Mouse (Mus musculus) CD4-positive, CD25-positive, alpha-beta regulatory T cell, adult 4 months (primary cell): ENCODE results near the gene Mmp24. TPM values are rescaled to one million over a fixed set of nuclear protein-coding genes. Genes with fewer than 3 reads are reported as not detected.
"Not testable (repeated sequence)": the region's sequence is repeated elsewhere in the genome, so short reads cannot be mapped to it uniquely, and the experiment has no call there.

Experiments
- ATAC-seq: one replicate; pipeline ENCODE4 v1.8.0; 2017
- polyA plus RNA-seq, 2 experiments: library from polyadenylated mRNA; unstranded; fragments of 100-300 nt; shearing (Covaris generic); gene quantifications; one replicate each; pipeline ENCODE4 v1.2.1; 2017

Gene Mmp24
- polyA plus RNA-seq, 2 experiments from 2014 or later = not detected

DNA sequence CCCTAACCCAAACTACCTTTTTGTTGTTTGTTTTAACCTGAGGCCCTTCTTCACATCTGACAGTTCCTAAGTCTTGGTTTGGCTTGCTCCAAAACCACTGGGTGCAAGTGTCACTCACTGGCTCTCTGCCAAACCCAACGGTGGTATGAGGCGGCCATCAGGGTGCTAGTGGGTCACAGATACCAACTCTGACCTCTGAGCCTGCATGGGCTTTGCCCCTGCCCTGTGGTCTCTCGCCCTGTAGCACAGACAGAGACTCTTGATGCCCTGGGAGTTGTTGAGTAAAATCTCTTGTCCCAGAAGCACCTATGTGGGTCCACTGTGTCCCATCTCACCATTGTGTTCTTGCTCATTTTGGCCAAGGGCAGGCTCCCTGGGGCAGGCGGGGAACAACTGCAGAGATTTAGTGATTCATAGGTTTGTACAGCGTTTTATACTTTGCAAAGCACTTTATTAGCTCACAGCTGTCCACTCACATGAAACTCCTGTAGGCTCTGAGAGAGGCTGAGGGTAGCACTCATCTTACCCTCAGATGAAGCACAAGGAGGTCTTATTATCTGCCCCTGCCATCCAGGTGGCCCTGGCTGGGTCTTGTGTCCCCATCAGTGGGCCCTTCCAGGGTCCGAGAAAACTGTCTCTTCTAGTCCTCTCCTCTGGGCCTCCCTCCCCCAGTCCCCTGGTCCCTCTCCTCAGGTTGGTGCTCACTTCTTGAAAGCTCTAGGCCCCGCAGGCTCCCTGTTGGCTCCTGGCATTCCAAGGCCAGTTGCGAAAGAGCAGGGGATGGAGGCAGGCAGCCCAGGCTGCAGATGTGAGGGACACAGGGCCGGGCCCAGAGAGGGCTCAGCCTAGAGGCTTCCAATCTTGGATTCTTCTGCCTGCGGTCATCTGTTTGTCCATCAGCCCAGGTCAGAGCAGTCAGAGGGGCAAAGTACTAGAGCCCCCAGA lies 42.4 kb downstream of the Mmp24 start:
- no peak for ATAC-seq

DNA sequence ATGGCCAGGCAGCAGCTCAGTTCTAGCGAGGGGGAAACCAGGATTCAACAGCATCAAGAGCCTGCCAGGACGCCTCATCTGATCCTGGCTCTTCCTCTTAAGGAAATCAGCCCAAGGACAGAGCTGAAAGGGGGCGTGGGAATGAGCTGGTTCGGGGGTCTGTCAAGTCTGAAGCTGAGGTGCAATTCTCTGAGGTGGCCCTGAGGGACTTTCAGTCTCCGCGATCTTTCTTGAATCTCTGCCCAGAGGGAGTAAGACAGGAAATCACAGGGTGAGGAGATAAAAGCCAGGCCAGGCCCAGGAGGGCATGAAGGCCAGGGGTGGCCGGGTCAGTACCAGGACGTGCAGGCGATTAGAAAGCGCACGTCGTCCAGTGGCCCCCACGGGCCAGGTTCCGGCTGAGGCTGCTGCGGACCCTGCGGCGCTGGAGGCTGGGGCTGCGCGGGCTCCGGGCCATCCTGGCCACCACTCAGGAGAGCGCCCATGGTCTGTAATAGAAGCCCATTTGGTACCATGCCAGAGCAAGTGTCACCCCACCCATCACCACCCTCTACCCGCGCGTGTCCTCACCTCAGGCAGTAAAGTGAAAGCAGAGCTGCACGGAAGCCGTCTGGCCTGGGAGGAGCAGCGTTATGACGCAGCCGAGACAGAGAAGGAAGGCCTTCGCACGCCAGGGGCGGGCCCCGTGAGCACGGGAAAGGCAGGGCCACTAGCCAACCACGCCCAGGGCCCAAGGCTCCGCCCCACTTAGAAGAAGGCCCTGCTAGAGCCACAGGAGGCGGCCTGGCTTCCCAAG lies 43.7 kb downstream of the Mmp24 start:
- peak; percentile 99 for ATAC-seq

DNA sequence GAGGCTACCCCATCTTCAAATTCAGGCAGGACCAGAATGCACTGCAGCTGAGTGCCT lies 44.1 kb downstream of the Mmp24 start, which contains the start of gene BC029722:
Gene BC029722 (minus strand): TSS at position 35 of the 57 bp plus-strand sequence.
- no peak for ATAC-seq

DNA sequence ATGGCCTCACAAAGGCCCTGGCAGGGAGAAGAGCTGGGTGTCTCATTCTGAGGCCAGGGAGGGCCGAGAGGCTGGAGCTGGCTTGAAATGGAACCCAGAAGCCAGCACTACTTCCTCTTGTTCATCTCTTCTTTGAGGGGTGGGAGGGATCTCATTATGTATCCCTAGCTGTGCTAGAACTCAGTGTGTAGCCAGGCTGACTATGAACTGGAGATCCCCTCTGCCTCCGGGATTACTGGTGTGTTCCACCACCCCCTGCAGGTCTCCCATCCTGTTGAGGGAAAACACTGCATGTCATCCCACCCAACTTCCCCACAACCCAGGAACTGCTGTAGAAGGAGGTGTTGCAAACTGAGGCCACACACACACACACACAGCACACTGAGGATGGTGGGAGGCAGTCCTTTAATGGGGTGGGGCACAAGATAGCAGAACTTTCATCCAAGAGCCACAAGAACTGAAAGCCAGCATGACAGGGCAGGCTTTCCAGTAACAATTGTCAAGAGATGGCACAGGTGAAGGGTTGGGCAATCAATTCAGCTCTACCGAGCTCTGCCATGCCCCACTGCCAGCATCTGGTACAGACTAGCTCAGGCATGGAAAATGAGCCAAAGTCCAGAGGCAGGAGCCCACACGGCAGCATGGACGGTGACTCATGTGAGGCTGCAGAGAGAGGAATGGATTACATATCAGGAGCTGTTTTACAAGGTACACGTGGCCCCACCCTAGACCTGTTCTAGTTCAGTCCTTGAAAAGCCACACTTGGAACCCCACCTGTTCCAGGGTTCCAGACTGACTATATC lies 44.5 kb downstream of the Mmp24 start:
- ATAC-seq = peak; percentile 9

DNA sequence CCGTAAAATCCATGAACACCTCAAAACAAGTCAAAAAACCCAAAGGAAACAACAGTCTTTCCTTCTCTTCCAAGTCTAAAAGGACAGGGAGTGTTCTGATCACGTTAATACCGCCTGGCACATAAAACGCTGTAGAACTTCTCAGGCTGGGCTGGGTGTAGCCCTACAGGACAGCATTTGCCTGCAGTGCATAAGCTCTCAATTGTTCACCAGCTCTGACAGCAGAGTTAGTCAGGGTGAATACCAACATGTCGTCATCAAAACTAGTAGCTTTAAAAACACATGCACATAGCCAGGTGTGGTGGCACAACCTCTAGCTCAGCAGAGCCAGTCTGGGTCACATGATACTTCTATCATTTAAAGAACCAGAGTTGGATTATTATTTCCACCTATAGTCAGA lies 45.6 kb downstream of the Mmp24 start:
- ATAC-seq = no peak

DNA sequence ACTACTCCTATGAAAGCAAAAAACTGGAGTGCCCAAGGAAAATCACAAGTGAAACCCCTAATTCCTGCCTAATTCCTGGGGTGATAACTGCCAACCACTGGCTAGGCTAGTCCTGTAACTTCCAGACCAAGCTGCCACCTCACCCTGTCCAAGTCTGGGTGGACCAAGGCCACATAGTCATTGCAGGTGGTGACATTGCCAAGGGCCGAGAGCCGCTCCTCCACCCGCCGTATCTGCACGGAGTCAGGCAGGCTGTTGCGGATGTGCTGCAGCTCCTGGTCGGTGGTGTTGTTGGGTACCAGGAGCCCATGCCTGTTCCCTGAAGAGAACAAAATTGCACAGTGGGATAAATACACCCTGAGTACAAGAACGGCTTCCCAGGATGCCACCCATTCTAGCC lies 48.6 kb downstream of the Mmp24 start:
- ATAC-seq = no peak

DNA sequence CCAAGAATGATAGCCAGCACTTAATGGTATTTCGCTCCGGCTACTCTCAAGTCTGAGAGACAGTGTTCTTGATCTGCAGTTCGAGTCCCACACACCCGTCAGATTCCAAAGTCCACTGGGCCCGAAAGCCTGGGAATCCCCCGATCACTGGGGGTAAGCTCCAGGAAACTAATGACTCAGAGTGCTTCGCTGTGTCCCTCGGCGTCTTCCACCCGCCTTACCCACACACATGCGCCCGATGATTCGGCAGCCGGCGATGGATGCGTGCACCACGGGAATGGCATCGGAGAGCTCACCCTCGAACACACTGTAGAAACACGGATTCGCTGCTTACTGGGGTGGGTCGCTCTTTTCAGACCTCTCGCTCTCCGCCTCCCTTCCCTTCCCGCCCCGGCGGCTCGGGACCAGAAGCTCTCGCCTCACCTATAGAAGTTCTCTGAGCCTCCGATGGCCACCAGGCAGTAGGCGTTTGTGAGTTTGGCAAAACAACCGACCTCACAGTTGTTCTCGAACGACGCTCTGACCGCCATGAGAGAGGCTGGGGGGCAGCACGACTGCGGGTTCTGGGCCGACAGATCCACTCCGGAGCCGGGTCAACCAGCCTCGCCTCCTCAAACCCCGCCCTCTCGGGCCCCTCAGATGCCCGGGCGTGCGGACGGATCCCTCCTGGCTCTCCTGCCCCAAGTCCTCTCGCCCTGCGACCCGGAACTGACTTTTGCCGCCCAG lies 50.9 kb downstream of the Mmp24 start:
- peak; percentile 29 for ATAC-seq

DNA sequence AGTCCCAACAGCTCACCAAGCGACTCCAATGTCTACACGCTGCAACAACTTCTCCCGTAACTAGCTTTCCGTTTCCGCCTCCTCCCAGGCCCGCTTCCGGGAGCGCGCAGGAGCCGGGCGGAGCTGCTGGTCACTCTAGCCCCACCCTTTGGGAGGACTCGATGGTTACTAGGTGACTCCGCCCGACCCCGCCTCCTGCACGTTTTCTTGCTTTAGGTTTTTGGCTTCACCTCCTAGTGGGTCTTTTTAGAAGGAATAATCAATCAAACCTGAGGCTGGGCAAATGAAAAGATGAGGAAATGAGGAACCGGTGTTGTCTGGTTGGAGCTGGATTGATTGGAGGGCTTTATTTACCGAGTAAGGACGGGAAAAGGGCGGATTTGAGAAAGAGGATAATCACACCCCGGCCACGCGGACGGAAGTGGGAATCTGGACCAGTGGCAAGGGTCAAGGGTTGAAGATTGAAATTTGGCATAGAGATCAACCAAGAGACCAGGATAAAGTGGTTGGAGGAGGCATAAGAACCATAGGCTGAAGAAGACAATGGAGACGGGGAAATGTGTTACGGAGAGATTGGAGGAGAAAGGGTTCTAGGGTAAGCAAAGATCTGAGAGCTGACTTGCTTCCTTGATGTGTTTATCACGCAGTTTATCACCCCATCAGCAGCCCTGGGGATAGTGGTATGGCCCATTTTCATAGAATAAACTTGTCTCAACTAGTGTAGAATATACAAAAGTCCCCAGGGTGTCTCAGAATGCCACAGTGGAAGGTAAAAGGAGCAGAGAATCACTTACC lies 51.7 kb downstream of the Mmp24 start, which contains the start of gene Eif6:
Gene Eif6 (minus strand): TSS at position 296 of the 795 bp plus-strand sequence.
- ATAC-seq = peak; percentile 98

DNA sequence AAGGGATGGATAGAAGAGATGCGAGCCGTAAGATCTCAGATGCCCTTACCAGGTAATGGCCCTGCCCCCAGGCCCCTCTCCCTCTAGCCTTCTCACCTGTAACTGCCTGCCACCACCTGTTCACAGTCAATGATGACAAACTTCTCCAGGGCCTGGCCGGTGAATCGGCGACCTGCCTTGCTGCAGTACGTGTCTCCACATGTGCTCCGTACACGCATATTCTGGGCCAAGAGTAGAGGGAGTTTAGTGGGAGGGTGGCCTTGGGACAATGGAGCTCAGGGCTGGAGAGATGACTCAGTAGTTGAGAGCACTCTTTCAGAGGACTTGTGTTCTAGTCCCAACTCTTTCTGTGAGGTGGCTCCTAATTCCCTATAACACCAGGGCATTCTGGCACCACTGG lies 55.7 kb downstream of the Mmp24 start:
- no peak for ATAC-seq

DNA sequence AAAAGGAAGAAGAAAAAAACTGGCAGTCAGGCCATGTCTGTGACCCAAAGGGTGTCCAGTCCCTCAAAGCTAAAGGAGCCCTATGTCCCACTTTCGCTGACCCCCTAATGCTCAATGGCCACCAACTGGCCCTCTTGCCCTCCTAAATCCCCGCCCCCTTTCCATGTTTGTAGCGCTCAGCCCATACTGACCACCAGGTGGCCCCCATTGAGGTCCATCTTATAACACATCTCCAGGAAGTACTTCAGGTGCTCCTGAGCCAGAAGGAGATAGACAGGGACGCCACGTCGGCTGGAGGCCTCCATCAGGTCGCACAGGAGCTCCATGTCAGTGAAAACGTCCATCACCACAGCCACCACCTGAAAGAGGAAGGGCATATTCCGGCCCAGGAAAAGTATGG lies 56.2 kb downstream of the Mmp24 start:
- ATAC-seq = no peak

DNA sequence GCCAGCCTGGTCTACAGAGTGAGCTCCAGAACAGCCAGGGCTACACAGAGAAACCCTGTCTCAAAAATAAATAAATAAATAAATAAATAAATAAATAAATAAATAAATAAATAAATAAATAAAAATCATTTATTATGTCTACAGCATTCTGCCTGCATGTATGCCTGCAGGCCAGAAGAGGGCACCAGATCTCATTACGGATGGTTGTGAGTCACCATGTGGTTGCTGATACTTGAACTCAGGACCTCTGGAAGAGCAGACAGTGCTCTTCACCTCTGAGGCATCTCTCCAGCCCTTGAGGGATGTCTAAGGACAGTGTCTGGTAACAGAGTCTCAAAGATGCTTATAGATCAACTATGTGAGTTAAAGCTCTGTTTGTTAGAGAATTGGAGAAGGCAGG lies 56.9 kb downstream of the Mmp24 start:
- not testable (repeated sequence) for ATAC-seq

DNA sequence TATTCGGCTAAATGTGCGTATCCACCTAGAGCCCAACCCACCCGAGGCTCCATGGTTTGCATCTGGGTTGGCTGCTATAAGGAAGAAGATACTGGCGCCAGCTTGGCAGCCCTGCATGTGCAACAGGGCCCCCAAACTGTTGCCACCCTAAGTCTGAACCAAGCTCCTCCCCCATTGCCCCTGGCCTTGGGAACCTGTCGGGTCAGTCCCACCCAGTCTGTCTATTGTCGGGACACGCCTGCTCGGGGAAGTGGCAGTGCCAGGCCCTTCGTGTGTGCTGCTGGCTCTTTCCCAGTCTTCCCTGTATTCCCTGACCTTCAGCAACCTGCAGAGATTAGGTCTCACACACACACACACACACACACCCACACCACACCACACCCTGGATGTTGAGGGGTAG lies 59.6 kb downstream of the Mmp24 start, which contains the start of gene Fam83c:
Gene Fam83c (minus strand): TSS at position 123 of the 400 bp plus-strand sequence.
- no peak for ATAC-seq

DNA sequence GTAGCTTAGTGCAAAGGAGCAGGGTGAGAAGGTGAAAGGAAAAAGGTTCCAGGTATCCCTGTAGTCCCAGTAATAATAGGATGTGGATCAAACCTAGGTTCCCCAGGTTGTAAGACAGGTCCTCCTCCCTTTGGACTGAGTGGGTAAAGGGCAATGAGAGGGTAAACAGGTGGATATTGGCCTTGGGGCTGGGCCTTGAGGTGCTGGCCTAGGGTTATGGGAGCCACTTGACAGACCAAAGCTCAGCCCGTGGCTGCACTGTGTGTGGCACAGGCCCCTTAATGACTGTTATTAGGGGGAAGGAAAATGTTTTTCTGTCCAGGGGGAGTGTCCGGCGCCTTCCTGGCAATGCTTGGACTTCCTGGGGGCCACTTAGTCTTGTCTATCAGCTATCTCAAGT lies 62.8 kb downstream of the Mmp24 start:
- ATAC-seq = no peak

DNA sequence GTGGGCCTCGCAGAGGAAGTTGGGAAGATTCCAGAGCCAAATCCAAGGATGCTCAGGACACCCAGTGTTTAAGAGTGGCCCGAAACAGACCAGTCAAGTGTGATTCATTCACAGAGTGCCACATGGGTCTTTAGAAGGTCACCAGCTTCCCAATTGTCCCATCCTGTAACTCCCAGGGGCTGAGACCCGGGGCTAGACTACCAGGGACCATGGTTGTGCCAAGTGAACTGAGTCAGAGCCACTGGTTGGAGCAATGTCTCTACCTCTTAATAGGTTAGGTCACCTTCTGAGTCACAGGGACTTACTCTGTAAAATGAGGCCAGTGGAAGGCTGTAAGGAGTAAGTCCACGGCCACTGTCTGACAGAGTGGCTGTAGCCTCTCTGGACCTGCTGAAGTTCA lies 63.8 kb downstream of the Mmp24 start:
- ATAC-seq = no peak

DNA sequence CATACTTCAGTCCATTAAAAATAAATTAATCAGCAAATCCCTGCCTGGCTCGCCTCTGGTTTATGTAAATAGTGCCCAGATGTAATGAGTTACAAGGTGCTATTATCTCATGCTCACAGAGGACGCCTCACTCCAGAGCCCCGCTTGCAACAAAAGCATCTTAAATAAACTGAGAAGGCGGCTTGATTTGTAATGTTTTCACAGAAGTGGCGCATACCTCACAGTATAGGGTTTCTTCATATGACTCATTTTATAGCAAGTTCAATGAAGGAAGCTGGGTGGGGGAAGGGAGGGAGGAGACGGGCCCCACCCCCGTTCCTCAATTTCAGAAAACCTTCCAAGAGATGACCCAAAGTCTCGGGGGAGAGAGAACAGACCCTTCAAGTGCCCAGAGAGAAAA lies 71.8 kb downstream of the Mmp24 start:
- ATAC-seq = no peak

DNA sequence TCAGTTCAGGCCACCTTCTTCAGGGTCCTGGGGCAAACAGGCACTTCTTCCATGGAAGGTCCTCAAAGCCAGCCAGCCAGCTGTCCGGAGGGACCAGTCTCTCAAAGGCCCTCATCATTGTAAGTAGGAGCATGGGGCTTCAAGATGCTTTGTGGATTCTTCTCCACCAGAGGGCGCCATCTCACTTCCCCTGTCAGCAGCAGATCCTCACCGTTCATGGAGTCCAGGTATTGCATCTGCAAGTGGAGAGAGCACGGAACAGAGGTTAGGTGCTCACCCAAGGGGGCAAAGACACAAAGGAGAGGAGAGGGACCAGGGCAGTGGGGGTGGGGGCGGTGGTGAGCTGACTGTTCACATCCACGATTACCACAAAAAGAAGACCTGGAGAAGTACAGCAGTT lies 73.1 kb downstream of the Mmp24 start:
- ATAC-seq = peak; percentile 37

DNA sequence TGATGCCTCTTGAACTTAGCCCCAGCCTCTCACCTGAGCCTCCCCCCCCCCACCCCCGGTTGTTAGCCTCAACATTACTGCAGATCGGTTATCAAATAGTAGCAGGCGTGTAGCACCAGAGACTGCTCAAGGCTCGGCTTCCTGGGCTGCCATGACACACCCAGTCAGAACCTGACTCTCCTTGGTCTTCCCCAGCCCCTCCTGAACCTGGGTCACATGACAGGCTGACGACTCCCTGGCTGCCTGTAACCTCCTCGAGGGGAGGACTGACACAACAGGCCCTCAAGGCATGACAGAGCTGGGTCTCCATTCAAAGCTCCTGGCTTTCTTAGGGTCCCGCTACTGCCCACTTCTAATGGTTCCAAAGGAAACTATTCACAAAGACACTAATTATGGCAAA lies 74.3 kb downstream of the Mmp24 start:
- no peak for ATAC-seq

DNA sequence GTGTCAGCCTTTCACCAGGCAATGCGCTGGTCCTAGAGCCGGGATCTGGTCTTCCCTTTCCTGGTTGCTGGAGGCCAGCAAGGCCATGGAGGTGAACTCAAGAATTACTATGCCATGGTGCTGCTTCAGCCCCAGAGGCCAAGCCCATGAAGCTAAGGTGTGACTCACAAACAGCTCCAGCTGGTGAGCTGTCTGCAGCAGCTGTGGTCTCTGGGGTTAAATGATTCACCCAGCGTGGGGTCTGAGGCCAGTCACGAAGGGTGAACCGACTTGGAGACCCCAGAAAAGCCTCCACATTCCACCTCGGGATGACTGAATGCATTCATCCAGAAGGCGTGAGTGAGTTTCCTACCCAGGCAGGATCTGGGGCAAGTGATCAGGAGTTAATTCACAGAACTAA lies 75.0 kb downstream of the Mmp24 start:
- no peak for ATAC-seq

DNA sequence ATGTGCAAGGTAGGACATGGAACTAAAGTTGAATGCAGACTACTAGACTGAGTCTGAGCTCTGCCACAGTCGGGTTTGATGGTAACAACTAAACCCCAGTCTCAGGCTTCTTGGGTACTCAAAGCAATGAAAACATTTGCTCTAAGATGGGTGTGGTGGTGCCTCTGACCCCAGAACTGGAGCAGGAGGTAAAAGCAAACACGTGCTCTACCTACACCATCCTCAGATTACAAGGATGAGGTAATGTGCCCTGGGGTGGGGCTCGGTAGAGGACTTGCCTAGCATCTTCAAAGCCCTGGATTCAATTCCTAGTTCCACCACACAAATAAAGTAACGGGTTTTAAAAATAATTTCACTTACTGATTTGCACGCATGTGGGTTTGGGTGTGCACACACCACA lies 77.4 kb downstream of the Mmp24 start:
- ATAC-seq = no peak

DNA sequence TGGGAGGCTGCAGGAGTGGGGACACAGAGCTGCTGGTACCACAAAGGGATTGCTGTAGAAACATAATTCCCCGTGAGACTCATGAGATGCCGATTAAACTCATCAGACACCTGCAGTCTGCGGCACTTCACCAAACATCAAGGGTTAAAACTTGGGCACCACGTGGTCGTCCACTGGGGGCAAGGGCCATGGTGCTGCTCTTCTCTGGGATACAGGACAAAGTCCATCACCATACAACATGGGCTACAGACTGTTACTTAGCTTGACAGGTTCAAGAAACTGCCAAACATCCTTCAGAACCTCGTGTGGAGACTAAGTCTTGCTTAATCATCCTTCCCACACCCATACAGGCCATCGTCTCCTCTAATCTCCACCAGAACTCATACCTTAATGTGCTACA lies 85.0 kb downstream of the Mmp24 start:
- no peak for ATAC-seq

DNA sequence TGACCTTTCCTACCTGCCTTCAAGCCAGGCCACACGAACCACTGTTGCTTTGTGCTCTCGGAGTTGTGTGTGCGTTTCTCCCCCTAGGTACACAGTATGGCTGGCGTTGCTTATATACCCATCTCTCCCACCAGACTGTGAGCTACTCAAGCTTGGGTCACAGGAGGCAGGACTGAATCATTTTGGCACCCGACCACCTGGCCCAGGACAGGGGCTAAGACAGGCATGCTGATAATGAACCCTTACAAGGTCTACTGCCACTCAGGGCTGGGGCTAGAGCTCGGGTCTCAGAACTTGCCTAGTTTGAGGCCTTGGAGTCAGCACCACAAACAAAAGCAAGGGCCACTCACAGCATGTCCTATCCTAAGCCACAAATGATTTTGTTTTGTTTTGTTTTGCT lies 86.4 kb downstream of the Mmp24 start:
- ATAC-seq = no peak
